Mouse (Mus musculus): Measurements from ENCODE around the gene Cdhr3. TPM values are rescaled to one million over a fixed set of nuclear protein-coding genes. Genes with fewer than 3 reads are reported as not detected.

The Cdhr3 gene
- polyA plus RNA-seq, 1 experiment from 2014 or later = not detected

Small RNA genes within 50 kb of the gene (microRNA-seq; reads per million reads assigned to microRNA genes)
- not detected for gene Gm22904

Other genes starting within 250 kb of the Cdhr3 start
- gene Sypl, start 139.0 kb downstream of the Cdhr3 start, polyA plus RNA-seq (2016; fragmentation: Nextera tagmentation; extraction: Ambion mirVana) = 48.6 and 50.3 TPM in 2 replicates
- gene Atxn7l1, start 54.8 kb upstream of the Cdhr3 start, polyA plus RNA-seq (2016; fragmentation: Nextera tagmentation; extraction: Ambion mirVana) = 13.6 and 14.6 TPM in 2 replicates